ENCODE assay signal across 20 mouse cellular contexts in genomic region chr8:121360001-121360400, GRCm38 (mm10).
DNase-seq lines count a peak whose midpoint lies in the region; ATAC-seq and TF ChIP-seq lines count a peak whose summit lies in the region.
"Had no signal": no experiment of that assay in that cellular context is flagged by ENCODE, and none has a peak within 500 bp of the region (broad histone marks: within the 10 kb centered on the region; RNA-seq: fewer than 3 reads in every experiment).

No protein-coding gene starts in this region.

- no peak overlapping the region for H3K9ac ChIP-seq in hindbrain, embryonic 12.5 days
- no peak overlapping the region for H3K9ac ChIP-seq in lung, postnatal 0 days (replicated peaks; ENCODE audit: low read depth)
- H3K9ac ChIP-seq: limb, embryonic 13.5 days; liver, embryonic 15.5 days; stomach, embryonic 15.5 days had no signal

- no peak for TF ChIP-seq EP300 in lung, postnatal 0 days (IDR thresholded peaks at IDR 0.05)

- no peaks in the 10 kb centered on the region for H3K36me3 ChIP-seq in hindbrain, embryonic 10.5 days
- no peaks in the 10 kb centered on the region for H3K36me3 ChIP-seq in hindbrain, embryonic 12.5 days
- H3K36me3 ChIP-seq in lung, postnatal 0 days (ENCODE audit: insufficient read depth, low read length), result no peaks in the 10 kb centered on the region
- H3K36me3 ChIP-seq: heart, embryonic 12.5 days; limb, embryonic 13.5 days; liver, embryonic 15.5 days; stomach, embryonic 15.5 days had no signal

- no peaks in the 10 kb centered on the region for H3K9me3 ChIP-seq in hindbrain, embryonic 10.5 days
- peaks cover 3% of the 10 kb centered on the region; the same call in 1 of the 2 replicates for H3K9me3 ChIP-seq in hindbrain, embryonic 12.5 days (replicated peaks)
- no peaks in the 10 kb centered on the region for H3K9me3 ChIP-seq in lung, postnatal 0 days (ENCODE audit: low read length)
- H3K9me3 ChIP-seq: liver, embryonic 15.5 days; stomach, embryonic 15.5 days had no signal

- H3K4me1 ChIP-seq in hindbrain, embryonic 10.5 days (replicated peaks), result peaks cover 35% of the 10 kb centered on the region
- peaks cover 20% of the 10 kb centered on the region for H3K4me1 ChIP-seq in hindbrain, embryonic 12.5 days
- H3K4me1 ChIP-seq in lung, postnatal 0 days (ENCODE audit: insufficient read depth, low read depth, low read length), result peaks cover 8% of the 10 kb centered on the region; the same call in 1 of the 2 replicates

- peaks cover 32% of the 10 kb centered on the region for H3K27me3 ChIP-seq in hindbrain, embryonic 10.5 days (ENCODE audit: insufficient read depth, poor library complexity, severe bottlenecking)
- no peaks in the 10 kb centered on the region for H3K27me3 ChIP-seq in hindbrain, embryonic 12.5 days
- no peaks in the 10 kb centered on the region for H3K27me3 ChIP-seq in lung, postnatal 0 days (replicated peaks; ENCODE audit: insufficient read depth, low read length)
- H3K27me3 ChIP-seq: Patski had no signal

- H3K4me3 ChIP-seq in hindbrain, embryonic 10.5 days, result no peak overlapping the region
- H3K4me3 ChIP-seq in hindbrain, embryonic 12.5 days, result no peak overlapping the region
- H3K4me3 ChIP-seq in lung, postnatal 0 days (ENCODE audit: low read depth, low read length), result no peak overlapping the region
- H3K4me3 ChIP-seq: heart, embryonic 12.5 days; layer of hippocampus, adult 2 months; limb, embryonic 13.5 days; liver, embryonic 15.5 days; megakaryocyte, embryonic 14.5 days; stomach, embryonic 15.5 days had no signal

- TF ChIP-seq CTCF in lung, postnatal 0 days (IDR thresholded peaks at IDR 0.05), result no peak

- H3K27ac ChIP-seq in hindbrain, embryonic 10.5 days, result 0 out of 2 replicates have a peak overlapping the region, but pooled peaks have one; percentile 72
- H3K27ac ChIP-seq in hindbrain, embryonic 12.5 days, result no peak overlapping the region
- H3K27ac ChIP-seq in lung, postnatal 0 days (ENCODE audit: low read length), result no peak overlapping the region
- H3K27ac ChIP-seq: layer of hippocampus, adult 2 months; limb, embryonic 13.5 days; liver, embryonic 15.5 days had no signal

- 76% methylated on average over 6 of the region's 6 CpGs for WGBS in hindbrain, embryonic 10.5 days
- WGBS in hindbrain, embryonic 12.5 days, result 74% methylated on average over 6 of the region's 6 CpGs
- 47% methylated on average over 6 of the region's 6 CpGs for WGBS in lung, postnatal 0 days

- no peak for DNase-seq in hindbrain, embryonic 10.5 days (ENCODE audit: low spot score)
- DNase-seq in lung, postnatal 0 days (ENCODE audit: low spot score), result no peak
- DNase-seq in lung, postnatal 4 days, result no peak
- no peak for DNase-seq in frontal cortex, postnatal 14 days (ENCODE audit: low spot score in 2 of 2)
- DNase-seq: cerebellum, adult 11-12 months; cerebellum, postnatal 25 days; gastrocnemius, postnatal 25 days; heart, postnatal 4 days; thymus, adult 2 months had no signal

- ATAC-seq in hindbrain, embryonic 12.5 days (ENCODE audit: low FRiP score), result no peak; the same call in 1 of the 2 replicates
- ATAC-seq in lung, postnatal 0 days, result peak; percentile 20; the same call in 1 of the 2 replicates
- ATAC-seq in common myeloid progenitor, adult 5-6 weeks (replicated peaks; ENCODE audit: low read depth, poor library complexity, severe bottlenecking), result 0 out of 2 replicates have a peak, but pooled peaks have one; percentile 1
- no peak for ATAC-seq in inflammation-experienced regulatory T-cells, adult 6 months
- ATAC-seq: activated CD4-positive, CD25-positive, alpha-beta regulatory T cell, adult 4 months; Patski had no signal

- no peak overlapping the region for H3K4me2 ChIP-seq in hindbrain, embryonic 12.5 days (replicated peaks)
- H3K4me2 ChIP-seq in lung, postnatal 0 days (replicated peaks; ENCODE audit: low read depth, low read length), result no peak overlapping the region
- H3K4me2 ChIP-seq: liver, embryonic 15.5 days; stomach, embryonic 15.5 days had no signal

Comparison
In these comparisons a context has a peak if more than half of its experiments do, and no peak if none do; other contexts are left out.
1. ATAC-seq: peak in lung, postnatal 0 days (single experiment) and common myeloid progenitor, adult 5-6 weeks (single experiment); none in hindbrain, embryonic 12.5 days (single experiment) and inflammation-experienced regulatory T-cells, adult 6 months (single experiment).